Mouse (Mus musculus): ENCODE results near the gene Colgalt2. TPM values are rescaled to one million over a fixed set of nuclear protein-coding genes. Genes with fewer than 3 reads are reported as not detected.
A peak's percentile ranks its signal among the peaks of the same experiment; 100 is the strongest.

Colgalt2 gene
- polyA plus RNA-seq, 1 experiment, result 0.32 TPM

DNA sequence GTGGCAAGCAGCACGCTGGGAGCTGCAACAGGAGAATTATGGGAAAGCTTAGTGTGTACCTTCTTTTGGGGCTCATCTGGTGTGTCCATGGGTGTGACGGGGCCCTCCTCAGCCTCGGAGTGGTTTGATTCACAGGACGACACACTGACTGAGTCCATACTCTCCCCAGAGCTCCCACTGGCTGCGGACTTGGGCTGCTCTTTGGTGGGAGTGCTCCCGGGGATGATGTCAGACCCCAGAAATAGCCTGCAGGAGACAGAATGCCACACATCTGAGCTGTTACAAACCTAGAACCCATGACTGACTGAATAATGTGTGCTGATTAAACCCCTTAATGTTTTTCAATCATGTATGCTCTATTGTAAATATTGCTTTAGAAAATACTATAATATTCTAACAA lies 128.6 kb downstream of the Colgalt2 start:
- WGBS, result 82% methylated on average over 6 of the region's 6 CpGs
- Histone ChIP-seq H3K27me3 (ENCODE audit: control insufficient read depth, insufficient read depth, low read length) (no peaks in the 10 kb centered on the region), H3K4me3 (ENCODE audit: extremely low read depth, insufficient read depth, insufficient read length) (no peak overlapping the region), H3K4me1 (ENCODE audit: control insufficient read depth, insufficient read depth, insufficient read length) (peaks cover 14% of the 10 kb centered on the region; the same call in 1 of the 2 replicates), H3K36me3 (ENCODE audit: control insufficient read depth, insufficient read depth, low read length) (peaks cover 4% of the 10 kb centered on the region), H3K27ac (ENCODE audit: insufficient read depth, low read length) (no peak overlapping the region)
- DNase-seq (ENCODE audit: low read depth in 1 of 2, low spot score in 2 of 2), result no peak
- no peak for TF ChIP-seq POLR2A (IDR thresholded peaks at IDR 0.05; ENCODE audit: low read depth, low read length)
- no peak for TF ChIP-seq CTCF (IDR thresholded peaks at IDR 0.05; ENCODE audit: extremely low read depth, insufficient read depth, insufficient read length, insufficient replicate concordance)

DNA sequence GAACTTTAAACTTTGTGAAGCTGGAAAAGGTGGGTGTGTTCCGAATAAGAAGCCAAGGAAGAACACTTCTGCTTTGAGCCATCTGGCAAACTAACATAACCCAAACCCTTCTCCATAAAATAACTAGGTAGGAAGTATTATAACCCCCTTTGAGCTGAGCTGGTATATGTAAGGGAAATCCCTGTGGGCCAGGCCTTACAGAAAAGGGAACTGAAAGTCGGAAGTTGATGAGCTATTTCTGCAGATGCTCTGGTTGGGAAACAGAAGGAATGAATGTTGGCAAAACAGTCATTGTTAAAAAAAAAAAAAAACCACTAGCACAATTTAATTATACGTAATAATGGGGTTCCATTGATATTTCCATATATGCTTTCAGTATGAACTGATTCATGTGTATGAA lies 129.1 kb downstream of the Colgalt2 start:
- DNase-seq (ENCODE audit: low read depth in 1 of 2, low spot score in 2 of 2), result peak in 1 of 2 experiments; percentile 23
- no peak for TF ChIP-seq CTCF (IDR thresholded peaks at IDR 0.05; ENCODE audit: extremely low read depth, insufficient read depth, insufficient read length, insufficient replicate concordance)
- no peak for TF ChIP-seq POLR2A (IDR thresholded peaks at IDR 0.05; ENCODE audit: low read depth, low read length)
- Histone ChIP-seq H3K4me3 (ENCODE audit: extremely low read depth, insufficient read depth, insufficient read length) (no peak overlapping the region), H3K4me1 (ENCODE audit: control insufficient read depth, insufficient read depth, insufficient read length) (peaks cover 14% of the 10 kb centered on the region; the same call in 1 of the 2 replicates), H3K36me3 (ENCODE audit: control insufficient read depth, insufficient read depth, low read length) (peaks cover 4% of the 10 kb centered on the region), H3K27ac (ENCODE audit: insufficient read depth, low read length) (no peak overlapping the region), H3K27me3 (ENCODE audit: control insufficient read depth, insufficient read depth, low read length) (no peaks in the 10 kb centered on the region)
- 19% methylated on average over 3 of the region's 3 CpGs for WGBS

DNA sequence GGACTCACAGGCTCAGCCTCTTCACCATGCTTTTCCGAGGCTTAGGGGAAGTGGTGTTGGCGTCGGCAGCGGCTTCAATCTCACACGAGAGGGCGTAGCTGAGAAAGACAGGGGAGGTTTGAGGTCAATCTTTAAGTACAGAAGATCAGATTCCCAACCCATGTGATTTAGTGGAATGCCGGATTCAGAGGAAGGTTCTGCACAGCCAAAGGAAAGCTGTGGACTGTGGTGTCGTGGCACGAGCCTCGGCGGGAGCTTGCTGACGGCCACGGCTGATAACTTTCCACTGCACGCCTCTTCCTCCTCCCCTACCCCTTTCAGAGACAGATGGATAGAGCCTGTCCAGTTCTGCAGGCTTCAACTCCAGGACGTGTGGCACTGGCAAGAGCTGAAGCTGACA lies 131.9 kb downstream of the Colgalt2 start:
- H3K27ac ChIP-seq (ENCODE audit: insufficient read depth, low read length), result peak overlapping the region; percentile 48; the same call in 1 of the 2 replicates
- no peak for DNase-seq (ENCODE audit: low read depth in 1 of 2, low spot score in 2 of 2)
- 62% methylated on average over 15 of the region's 15 CpGs for WGBS
- H3K4me1 ChIP-seq (ENCODE audit: control insufficient read depth, insufficient read depth, insufficient read length), result peaks cover 14% of the 10 kb centered on the region; the same call in 1 of the 2 replicates
- H3K4me3 ChIP-seq (ENCODE audit: extremely low read depth, insufficient read depth, insufficient read length), result no peak overlapping the region
- peaks cover 4% of the 10 kb centered on the region for H3K36me3 ChIP-seq (ENCODE audit: control insufficient read depth, insufficient read depth, low read length)
- H3K27me3 ChIP-seq (ENCODE audit: control insufficient read depth, insufficient read depth, low read length), result no peaks in the 10 kb centered on the region
- no peak for TF ChIP-seq POLR2A (IDR thresholded peaks at IDR 0.05; ENCODE audit: low read depth, low read length)
- TF ChIP-seq CTCF (IDR thresholded peaks at IDR 0.05; ENCODE audit: extremely low read depth, insufficient read depth, insufficient read length, insufficient replicate concordance), result no peak

DNA sequence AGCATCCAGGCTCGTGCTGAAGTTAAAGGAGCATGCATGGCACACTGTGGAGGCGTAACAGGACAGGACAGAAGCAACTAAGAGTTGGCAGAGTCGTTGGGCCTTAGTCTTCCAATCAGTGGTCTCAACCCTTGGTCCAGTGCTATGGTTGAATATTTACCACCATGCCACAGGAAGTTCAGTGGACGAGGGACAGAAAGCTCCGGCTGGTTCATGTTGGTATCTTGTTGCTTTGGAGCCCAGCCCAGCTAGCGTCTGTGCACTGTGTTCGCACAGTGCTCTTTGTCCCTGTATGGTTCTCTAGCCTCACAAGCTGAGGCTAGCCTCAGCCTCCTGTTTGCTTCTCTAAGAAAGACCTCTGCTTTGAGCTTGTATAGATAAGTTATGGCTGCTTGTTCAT lies 134.9 kb downstream of the Colgalt2 start:
- H3K4me1 ChIP-seq (ENCODE audit: control insufficient read depth, insufficient read depth, insufficient read length), result peaks cover 9% of the 10 kb centered on the region; the same call in 1 of the 2 replicates
- no peak overlapping the region for H3K27ac ChIP-seq (ENCODE audit: insufficient read depth, low read length)
- WGBS, result 90% methylated on average over 7 of the region's 7 CpGs
- H3K27me3 ChIP-seq (ENCODE audit: control insufficient read depth, insufficient read depth, low read length), result no peaks in the 10 kb centered on the region
- H3K4me3 ChIP-seq (ENCODE audit: extremely low read depth, insufficient read depth, insufficient read length), result no peak overlapping the region
- DNase-seq (ENCODE audit: low read depth in 1 of 2, low spot score in 2 of 2), result no peak
- TF ChIP-seq POLR2A (IDR thresholded peaks at IDR 0.05; ENCODE audit: low read depth, low read length) (no peak), CTCF (IDR thresholded peaks at IDR 0.05; ENCODE audit: extremely low read depth, insufficient read depth, insufficient read length, insufficient replicate concordance) (no peak)
- H3K36me3 ChIP-seq (ENCODE audit: control insufficient read depth, insufficient read depth, low read length), result peaks cover 1% of the 10 kb centered on the region; the same call in 1 of the 2 replicates

DNA sequence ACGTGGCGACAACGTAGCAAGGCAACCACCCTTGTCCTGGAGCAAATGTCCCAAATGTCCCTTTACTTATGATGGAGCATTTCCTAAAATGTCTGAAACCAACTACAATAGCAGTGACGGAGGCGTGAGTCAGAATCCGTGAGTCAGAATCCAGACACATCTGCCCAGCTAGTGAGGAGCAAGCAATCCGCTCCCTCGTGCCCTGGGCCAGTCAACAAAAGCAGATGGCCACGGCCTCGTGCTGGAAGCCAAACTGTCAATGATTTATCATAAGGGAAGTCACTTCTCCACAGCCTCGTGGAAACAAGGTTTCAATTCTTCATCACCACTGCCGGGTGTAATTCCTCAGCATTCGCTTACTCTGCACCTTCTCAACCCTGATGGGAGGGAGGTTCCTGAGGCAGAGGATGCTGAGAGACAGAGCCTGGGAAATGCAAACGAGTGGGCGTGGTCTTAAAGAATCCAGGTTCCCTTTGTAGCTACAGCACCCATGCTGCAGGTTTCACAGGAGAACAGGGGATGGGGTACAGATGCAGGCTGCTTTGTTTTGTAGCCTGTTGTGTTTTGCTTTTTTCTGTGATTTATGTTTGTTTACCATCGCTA lies 136.9 kb downstream of the Colgalt2 start:
- TF ChIP-seq POLR2A (IDR thresholded peaks at IDR 0.05; ENCODE audit: low read depth, low read length), result no peak
- no peak for TF ChIP-seq CTCF (IDR thresholded peaks at IDR 0.05; ENCODE audit: extremely low read depth, insufficient read depth, insufficient read length, insufficient replicate concordance)
- H3K36me3 ChIP-seq (ENCODE audit: control insufficient read depth, insufficient read depth, low read length), result 0 out of 2 replicates have a peak, but pooled peaks cover 1% of the 10 kb centered on the region
- no peak overlapping the region for H3K4me3 ChIP-seq (ENCODE audit: extremely low read depth, insufficient read depth, insufficient read length)
- no peak for DNase-seq (ENCODE audit: low read depth in 1 of 2, low spot score in 2 of 2)
- 82% methylated on average over 16 of the region's 16 CpGs for WGBS
- H3K27ac ChIP-seq (ENCODE audit: insufficient read depth, low read length), result no peak overlapping the region
- no peaks in the 10 kb centered on the region for H3K27me3 ChIP-seq (ENCODE audit: control insufficient read depth, insufficient read depth, low read length)
- peaks cover 5% of the 10 kb centered on the region; the same call in 1 of the 2 replicates for H3K4me1 ChIP-seq (ENCODE audit: control insufficient read depth, insufficient read depth, insufficient read length)

DNA sequence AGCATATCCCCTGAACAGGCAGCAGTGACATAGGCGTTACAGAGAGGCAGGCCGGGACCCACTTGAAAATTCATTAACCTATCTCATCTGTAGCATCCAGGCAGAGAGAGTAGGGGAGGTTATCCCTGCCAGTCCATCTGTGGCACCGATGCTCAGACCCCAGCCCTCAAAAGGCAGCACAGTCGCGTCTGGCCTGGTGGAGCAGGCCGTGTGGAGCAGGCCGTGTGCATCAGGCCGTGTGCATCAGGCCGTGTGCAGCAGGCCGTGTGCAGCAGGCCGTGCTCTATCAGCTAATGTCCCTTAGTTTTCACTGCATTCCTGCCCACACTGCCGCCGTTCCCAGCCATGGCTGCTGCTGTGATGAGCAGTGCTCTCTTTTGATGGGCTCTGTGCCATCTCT lies 137.6 kb downstream of the Colgalt2 start:
- TF ChIP-seq POLR2A (IDR thresholded peaks at IDR 0.05; ENCODE audit: low read depth, low read length), result no peak
- no peak for TF ChIP-seq CTCF (IDR thresholded peaks at IDR 0.05; ENCODE audit: extremely low read depth, insufficient read depth, insufficient read length, insufficient replicate concordance)
- H3K27ac ChIP-seq (ENCODE audit: insufficient read depth, low read length), result no peak overlapping the region
- 95% methylated on average over 13 of the region's 13 CpGs for WGBS
- no peak for DNase-seq (ENCODE audit: low read depth in 1 of 2, low spot score in 2 of 2)
- no peak overlapping the region for H3K4me3 ChIP-seq (ENCODE audit: extremely low read depth, insufficient read depth, insufficient read length)
- 0 out of 2 replicates have a peak, but pooled peaks cover 1% of the 10 kb centered on the region for H3K36me3 ChIP-seq (ENCODE audit: control insufficient read depth, insufficient read depth, low read length)
- H3K4me1 ChIP-seq (ENCODE audit: control insufficient read depth, insufficient read depth, insufficient read length), result 0 out of 2 replicates have a peak, but pooled peaks cover under 1% of the 10 kb centered on the region
- H3K27me3 ChIP-seq (ENCODE audit: control insufficient read depth, insufficient read depth, low read length), result no peaks in the 10 kb centered on the region

DNA sequence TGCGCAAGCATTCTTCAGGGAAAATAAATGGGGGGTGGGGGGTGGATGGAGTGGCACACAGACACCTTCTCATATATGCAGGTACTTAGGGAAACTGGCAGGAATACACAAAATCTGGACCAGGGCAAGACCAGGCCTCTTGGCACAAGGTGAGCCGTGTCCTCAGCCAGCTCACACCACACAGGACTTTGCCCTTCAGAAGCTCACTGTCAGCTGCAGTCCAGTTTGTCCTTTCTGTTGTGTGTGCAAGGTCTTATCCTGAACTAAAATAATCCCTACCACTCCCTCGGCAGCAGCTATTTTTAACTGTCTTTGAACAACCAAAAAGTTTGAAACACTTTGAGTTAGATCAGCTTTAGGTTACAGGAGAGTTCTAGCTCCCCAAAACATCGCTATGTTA lies 139.2 kb downstream of the Colgalt2 start:
- H3K36me3 ChIP-seq (ENCODE audit: control insufficient read depth, insufficient read depth, low read length), result no peaks in the 10 kb centered on the region
- no peak for TF ChIP-seq CTCF (IDR thresholded peaks at IDR 0.05; ENCODE audit: extremely low read depth, insufficient read depth, insufficient read length, insufficient replicate concordance)
- no peak overlapping the region for H3K27ac ChIP-seq (ENCODE audit: insufficient read depth, low read length)
- H3K4me3 ChIP-seq (ENCODE audit: extremely low read depth, insufficient read depth, insufficient read length), result no peak overlapping the region
- no peak for DNase-seq (ENCODE audit: low read depth in 1 of 2, low spot score in 2 of 2)
- H3K27me3 ChIP-seq (ENCODE audit: control insufficient read depth, insufficient read depth, low read length), result no peaks in the 10 kb centered on the region
- 91% methylated on average over 4 of the region's 4 CpGs for WGBS
- H3K4me1 ChIP-seq (ENCODE audit: control insufficient read depth, insufficient read depth, insufficient read length), result no peaks in the 10 kb centered on the region

Measured in spleen, adult 2 months (tissue).